In the genomic region with DNA sequence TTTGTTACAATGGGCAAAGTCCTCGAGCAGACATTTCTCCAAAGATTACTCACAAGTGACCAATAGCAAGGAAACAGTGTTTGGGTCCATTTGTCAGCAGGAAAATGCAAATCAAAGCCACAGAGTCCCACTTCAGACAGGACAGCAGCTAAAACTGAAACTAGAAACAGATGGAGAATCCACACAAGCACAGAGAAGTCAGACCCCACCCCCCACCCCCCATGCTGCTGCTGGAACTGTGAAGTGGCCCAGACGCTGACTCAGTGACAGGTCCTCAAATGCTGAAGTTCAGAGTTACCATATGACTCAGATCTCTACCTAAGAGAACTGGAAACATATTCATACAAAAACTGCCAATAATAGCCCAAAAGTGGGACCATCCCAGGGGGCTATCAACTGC, we compare ENCODE assay signal across 11 mouse cellular contexts. TPM values are rescaled to one million over a fixed set of nuclear protein-coding genes. Genes with fewer than 3 reads are reported as not detected.
DNase-seq lines count a peak whose midpoint lies in the region; ATAC-seq and TF ChIP-seq lines count a peak whose summit lies in the region.
"Had no signal": no experiment of that assay in that cellular context is flagged by ENCODE, and none has a peak within 500 bp of the region (broad histone marks: within the 10 kb centered on the region; RNA-seq: fewer than 3 reads in every experiment).

No protein-coding gene starts in this region.

- no peak for TF ChIP-seq CTCF in midbrain, postnatal 0 days (IDR thresholded peaks at IDR 0.05)

- H3K9me3 ChIP-seq in heart, embryonic 10.5 days = no peaks in the 10 kb centered on the region
- no peaks in the 10 kb centered on the region for H3K9me3 ChIP-seq in midbrain, embryonic 11.5 days (ENCODE audit: control insufficient read depth, low read length)
- H3K9me3 ChIP-seq in midbrain, postnatal 0 days (ENCODE audit: low read length) = no peaks in the 10 kb centered on the region

- H3K27me3 ChIP-seq in heart, embryonic 10.5 days (ENCODE audit: insufficient read depth, poor library complexity, severe bottlenecking) = no peaks in the 10 kb centered on the region
- H3K27me3 ChIP-seq in midbrain, embryonic 11.5 days (ENCODE audit: control insufficient read depth, insufficient read depth, low read length) = no peaks in the 10 kb centered on the region
- H3K27me3 ChIP-seq in midbrain, postnatal 0 days (ENCODE audit: insufficient read depth, low read length) = no peaks in the 10 kb centered on the region

- no peak overlapping the region for H3K9ac ChIP-seq in midbrain, embryonic 11.5 days (ENCODE audit: low read length)
- H3K9ac ChIP-seq in midbrain, postnatal 0 days (replicated peaks; ENCODE audit: low read length, poor library complexity, severe bottlenecking) = no peak overlapping the region

- WGBS in heart, embryonic 10.5 days = 18% methylated on average over 2 of the region's 2 CpGs
- WGBS in midbrain, embryonic 11.5 days = 54% methylated on average over 2 of the region's 2 CpGs
- WGBS in midbrain, postnatal 0 days = 59% methylated on average over 2 of the region's 2 CpGs

- no peak overlapping the region; the same call in 1 of the 2 replicates for H3K27ac ChIP-seq in heart, embryonic 10.5 days
- H3K27ac ChIP-seq in midbrain, embryonic 11.5 days (ENCODE audit: low read depth, low read length) = no peak overlapping the region
- no peak overlapping the region for H3K27ac ChIP-seq in midbrain, postnatal 0 days (ENCODE audit: low read depth, low read length)

- intact Hi-C loops in left cerebral cortex, postnatal 4 days (cut with DNase I) = no loop called here

- no peak overlapping the region for H3K4me3 ChIP-seq in heart, embryonic 10.5 days
- H3K4me3 ChIP-seq in midbrain, embryonic 11.5 days (ENCODE audit: low read depth, low read length) = no peak overlapping the region
- no peak overlapping the region for H3K4me3 ChIP-seq in midbrain, postnatal 0 days (ENCODE audit: low read depth, low read length)

- H3K4me1 ChIP-seq in heart, embryonic 10.5 days = peaks cover 28% of the 10 kb centered on the region
- H3K4me1 ChIP-seq in midbrain, embryonic 11.5 days (ENCODE audit: control insufficient read depth, insufficient read depth, low read length) = no peaks in the 10 kb centered on the region
- H3K4me1 ChIP-seq in midbrain, postnatal 0 days (ENCODE audit: insufficient read depth, low read length) = no peaks in the 10 kb centered on the region

- peak; percentile 84 for DNase-seq in heart, adult 11 months
- DNase-seq in heart, embryonic 10.5 days (ENCODE audit: low spot score) = no peak
- DNase-seq in midbrain, embryonic 11.5 days (ENCODE audit: low spot score, missing footprints) = peak; percentile 59
- DNase-seq in midbrain, postnatal 0 days (ENCODE audit: low spot score) = no peak
- DNase-seq in spleen, postnatal 14 days (ENCODE audit: low spot score in 2 of 2) = no peak
- DNase-seq in left cerebral cortex, postnatal 4 days = no peak
- no peak for DNase-seq in kidney, postnatal 36 days
- DNase-seq: adrenal gland, postnatal 36 days; cerebellum, adult 9-10 months; kidney, postnatal 4 days had no signal

- peaks cover 8% of the 10 kb centered on the region; the same call in 1 of the 2 replicates for H3K36me3 ChIP-seq in heart, embryonic 10.5 days
- no peaks in the 10 kb centered on the region for H3K36me3 ChIP-seq in midbrain, embryonic 11.5 days (ENCODE audit: control insufficient read depth, insufficient read depth, low read length)
- H3K36me3 ChIP-seq in midbrain, postnatal 0 days (ENCODE audit: insufficient read depth, low read length) = no peaks in the 10 kb centered on the region

- no peak overlapping the region for H3K4me2 ChIP-seq in midbrain, embryonic 11.5 days
- no peak overlapping the region for H3K4me2 ChIP-seq in midbrain, postnatal 0 days (ENCODE audit: low read depth, low read length, poor library complexity, severe bottlenecking)

- ATAC-seq in midbrain, embryonic 11.5 days (ENCODE audit: low FRiP score) = no peak
- ATAC-seq in midbrain, postnatal 0 days (ENCODE audit: low FRiP score) = no peak
- ATAC-seq in inflammation-experienced regulatory T-cells, adult 6 months = peak; percentile 48

RNA-seq across cellular contexts. Expression of a gene that starts 24.0 kb away (rescaled TPM):
- 7.5 and 12.1 TPM in 2 replicates for polyA plus RNA-seq in heart, embryonic 10.5 days (2016; fragmentation: Nextera tagmentation; extraction: Ambion mirVana)
- polyA plus RNA-seq in midbrain, embryonic 11.5 days (2014; fragmentation: Nextera tagmentation; extraction: Ambion mirVana) = 3.3 and 4.5 TPM in 2 replicates
- total RNA-seq in midbrain, postnatal 0 days (2014; rRNA removed) = 3.9 and 5.4 TPM in 2 replicates
- 2.3 TPM in 2 replicates for polyA plus RNA-seq in midbrain, postnatal 0 days (2015; fragmentation: Nextera tagmentation; extraction: Ambion mirVana)
- polyA plus RNA-seq in inflammation-experienced regulatory T-cells, adult 6 months (2017; shearing (Covaris generic)) = 10 to 100 TPM in 2 of 3 experiments, 1 to 10 TPM in 1; 9.2 to 14.7 (median 10.2) TPM
- total RNA-seq in left cerebral cortex, postnatal 4 days (2021) = 10 to 100 TPM; 13.6 to 16.1 TPM

Comparison
In these comparisons a context has a peak if more than half of its experiments do, and no peak if none do; other contexts are left out.
1. DNase-seq: peak in heart, adult 11 months (single experiment) and midbrain, embryonic 11.5 days (single experiment); none in heart, embryonic 10.5 days (single experiment), midbrain, postnatal 0 days (single experiment), spleen, postnatal 14 days (0 of 2), left cerebral cortex, postnatal 4 days (single experiment) and kidney, postnatal 36 days (0 of 2).